Mouse (Mus musculus): ENCODE measurements around the gene Hs6st3. TPM values are rescaled to one million over a fixed set of nuclear protein-coding genes. Genes with fewer than 3 reads are reported as not detected.

Hs6st3 gene
- total RNA-seq (2021), result under 1 TPM in 1 of 2 experiments, not detected in 1; 0.19 TPM

- intact Hi-C loops (cut with DNase I), result no loop called here
- DNase-seq, result peak; percentile 5 to 11
These were observed at the start of gene Hs6st3 for GRCm38 (mm10) chr14:119137906-119138785. Hs6st3 (plus strand) TSS chr14:119138341.

- DNase-seq, result peak; percentile 85 to 87
- intact Hi-C loops (cut with DNase I), result no loop called here
These were observed 39.1 kb upstream of the Hs6st3 start, which contains the start of gene Uggt2 for GRCm38 (mm10) chr14:119098851-119099569. Uggt2 (minus strand) TSS chr14:119099430.

- intact Hi-C loops (cut with DNase I), result no loop called here
These were observed 38.6 kb upstream of the Hs6st3 start for GRCm38 (mm10) chr14:119099570-119099891.

GRCm38 (mm10) chr14:119107591-119107990, 30.6 kb upstream of the Hs6st3 start:
- intact Hi-C loops (cut with DNase I), result no loop called here
- no peak for DNase-seq

More at GRCm38 (mm10) chr14:119099570-119099891, 38.6 kb upstream of the Hs6st3 start:
- DNase-seq, result no peak

- intact Hi-C loops (cut with DNase I), result no loop called here
- no peak for DNase-seq
These were observed 29.3 kb upstream of the Hs6st3 start for GRCm38 (mm10) chr14:119108776-119109301.

- DNase-seq, result no peak
- intact Hi-C loops (cut with DNase I), result loop anchor here (5.0 kb wide), 1 partner anchor 743 kb away; no protein-coding TSS in a partner anchor
These were observed 28.3 kb upstream of the Hs6st3 start for GRCm38 (mm10) chr14:119109776-119110218.

- intact Hi-C loops (cut with DNase I), result loop anchor here (5.0 kb wide), 1 partner anchor 740 kb away; no protein-coding TSS in a partner anchor
- no peak for DNase-seq
These were observed 25.6 kb upstream of the Hs6st3 start for GRCm38 (mm10) chr14:119112558-119112957.

- intact Hi-C loops (cut with DNase I), result no loop called here
- DNase-seq, result peak in 1 of 2 experiments; percentile 6
These were observed 14.6 kb upstream of the Hs6st3 start for GRCm38 (mm10) chr14:119123582-119123981.

GRCm38 (mm10) chr14:119124061-119124460, 14.1 kb upstream of the Hs6st3 start:
- peak; percentile 12 to 25 for DNase-seq
- intact Hi-C loops (cut with DNase I), result no loop called here

GRCm38 (mm10) chr14:119125840-119126239, 12.3 kb upstream of the Hs6st3 start:
- intact Hi-C loops (cut with DNase I), result no loop called here
- DNase-seq, result no peak

- no peak for DNase-seq
- intact Hi-C loops (cut with DNase I), result no loop called here
These were observed 10.8 kb upstream of the Hs6st3 start for GRCm38 (mm10) chr14:119127330-119127729.

GRCm38 (mm10) chr14:119137512-119137905, 632 bp upstream of the Hs6st3 start:
- DNase-seq, result peak; percentile 50 to 60
- intact Hi-C loops (cut with DNase I), result no loop called here

GRCm38 (mm10) chr14:119138786-119139100, 602 bp downstream of the Hs6st3 start:
- DNase-seq, result no peak
- intact Hi-C loops (cut with DNase I), result no loop called here

- intact Hi-C loops (cut with DNase I), result no loop called here
- no peak for DNase-seq
These were observed 1.3 kb downstream of the Hs6st3 start for GRCm38 (mm10) chr14:119139381-119139950.

GRCm38 (mm10) chr14:119153088-119153487, 14.9 kb downstream of the Hs6st3 start:
- intact Hi-C loops (cut with DNase I), result no loop called here
- no peak for DNase-seq

GRCm38 (mm10) chr14:119193905-119194304, 55.8 kb downstream of the Hs6st3 start:
- no peak for DNase-seq
- intact Hi-C loops (cut with DNase I), result no loop called here

- intact Hi-C loops (cut with DNase I), result no loop called here
- DNase-seq, result no peak
These were observed 65.4 kb downstream of the Hs6st3 start for GRCm38 (mm10) chr14:119203508-119203907.

- intact Hi-C loops (cut with DNase I), result no loop called here
- peak; percentile 34 to 36 for DNase-seq
These were observed 77.6 kb downstream of the Hs6st3 start for GRCm38 (mm10) chr14:119215576-119216309.

GRCm38 (mm10) chr14:119227709-119228338, 89.7 kb downstream of the Hs6st3 start:
- no peak for DNase-seq
- intact Hi-C loops (cut with DNase I), result no loop called here

GRCm38 (mm10) chr14:119233598-119233997, 95.5 kb downstream of the Hs6st3 start:
- intact Hi-C loops (cut with DNase I), result no loop called here
- DNase-seq, result no peak
